ENCODE assay signal across 14 mouse cellular contexts in genomic region chr16:72585160-72585813, GRCm38 (mm10).
DNase-seq lines count a peak whose midpoint lies in the region; ATAC-seq and TF ChIP-seq lines count a peak whose summit lies in the region.
"Had no signal": no experiment of that assay in that cellular context is flagged by ENCODE, and none has a peak within 500 bp of the region (broad histone marks: within the 10 kb centered on the region; RNA-seq: fewer than 3 reads in every experiment).

No protein-coding gene starts in this region.

- 29% methylated on average over 3 of the region's 3 CpGs for WGBS in forebrain, postnatal 0 days
- 31% methylated on average over 3 of the region's 3 CpGs for WGBS in midbrain, embryonic 14.5 days

- no peaks in the 10 kb centered on the region for H3K27me3 ChIP-seq in forebrain, postnatal 0 days (ENCODE audit: insufficient read depth, low read length)
- H3K27me3 ChIP-seq in midbrain, embryonic 14.5 days (ENCODE audit: control insufficient read depth, insufficient read depth, low read length): no peaks in the 10 kb centered on the region

- H3K4me1 ChIP-seq in forebrain, postnatal 0 days (ENCODE audit: insufficient read depth): 0 out of 2 replicates have a peak, but pooled peaks cover 4% of the 10 kb centered on the region
- peaks cover 8% of the 10 kb centered on the region; the same call in 1 of the 2 replicates for H3K4me1 ChIP-seq in midbrain, embryonic 14.5 days (ENCODE audit: control insufficient read depth, insufficient read depth, low read length)

- DNase-seq in left cerebral cortex, postnatal 4 days: peak; percentile 49
- no peak for DNase-seq in left cerebral cortex, postnatal 25 days (ENCODE audit: low spot score in 2 of 2)
- DNase-seq in brain, embryonic 14.5 days (ENCODE audit: low read depth): peak; percentile 86
- peak; percentile 18 for DNase-seq in forebrain, postnatal 0 days
- DNase-seq in midbrain, embryonic 14.5 days: peak; percentile 61
- no peak for DNase-seq in kidney, adult 18-20 months
- DNase-seq in adrenal gland, adult 2 months: no peak
- DNase-seq: cerebellum, adult 11-12 months; gastrocnemius, postnatal 14 days; heart, postnatal 4 days; kidney, adult 11 months; kidney, postnatal 14 days; liver; thymus, postnatal 36 days had no signal

- H3K9ac ChIP-seq in forebrain, postnatal 0 days: no peak overlapping the region
- no peak overlapping the region for H3K9ac ChIP-seq in midbrain, embryonic 14.5 days (replicated peaks; ENCODE audit: low read length)

- H3K36me3 ChIP-seq in forebrain, postnatal 0 days (ENCODE audit: insufficient read depth): no peaks in the 10 kb centered on the region
- H3K36me3 ChIP-seq in midbrain, embryonic 14.5 days (ENCODE audit: control insufficient read depth, insufficient read depth, low read length): no peaks in the 10 kb centered on the region

- H3K27ac ChIP-seq in forebrain, postnatal 0 days (ENCODE audit: low read depth, low read length): no peak overlapping the region
- peak overlapping the region; percentile 37; the same call in 1 of the 2 replicates for H3K27ac ChIP-seq in midbrain, embryonic 14.5 days (replicated peaks; ENCODE audit: low read depth, low read length)

- no peaks in the 10 kb centered on the region for H3K9me3 ChIP-seq in forebrain, postnatal 0 days (ENCODE audit: low read length)
- H3K9me3 ChIP-seq in midbrain, embryonic 14.5 days (ENCODE audit: control insufficient read depth, low read length): no peaks in the 10 kb centered on the region

- TF ChIP-seq POLR2A in brain, embryonic 14.5 days (IDR thresholded peaks at IDR 0.05; ENCODE audit: borderline replicate concordance, extremely low read depth, insufficient read depth, insufficient read length, poor library complexity, severe bottlenecking): no peak

- no peak overlapping the region for H3K4me2 ChIP-seq in forebrain, postnatal 0 days (ENCODE audit: low read depth)
- H3K4me2 ChIP-seq in midbrain, embryonic 14.5 days (ENCODE audit: low read length): no peak overlapping the region

- no peak for TF ChIP-seq CTCF in brain, embryonic 14.5 days (IDR thresholded peaks at IDR 0.05; ENCODE audit: borderline replicate concordance, extremely low read depth, insufficient read depth, insufficient read length)
- no peak for TF ChIP-seq CTCF in forebrain, postnatal 0 days (IDR thresholded peaks at IDR 0.05; ENCODE audit: low read depth)

- intact Hi-C loops in left cerebral cortex, postnatal 4 days (cut with DNase I): no loop called here
- intact Hi-C loops in left cerebral cortex, postnatal 25 days (cut with DNase I): no loop called here

- no peak for ATAC-seq in forebrain, postnatal 0 days
- peak; percentile 85 for ATAC-seq in midbrain, embryonic 14.5 days (ENCODE audit: low FRiP score, low TSS enrichment)

- H3K4me3 ChIP-seq in forebrain, postnatal 0 days (ENCODE audit: low read depth, low read length): no peak overlapping the region
- no peak overlapping the region for H3K4me3 ChIP-seq in midbrain, embryonic 14.5 days (replicated peaks; ENCODE audit: low read depth, low read length)

Comparison
In these comparisons a context has a peak if more than half of its experiments do, and no peak if none do; other contexts are left out.
1. DNase-seq: peak in left cerebral cortex, postnatal 4 days (single experiment), brain, embryonic 14.5 days (single experiment), forebrain, postnatal 0 days (single experiment) and midbrain, embryonic 14.5 days (single experiment); none in left cerebral cortex, postnatal 25 days (0 of 2), kidney, adult 18-20 months (single experiment) and adrenal gland, adult 2 months (single experiment).